Mouse (Mus musculus) cortical plate, adult 2 months (tissue): Measurements from ENCODE around the gene Gm5788.
"Not testable (repeated sequence)": the region's sequence is repeated elsewhere in the genome, so short reads cannot be mapped to it uniquely, and the experiment has no call there.

Source experiments
- CTCF ChIP-seq: fragments of 200-500 bp; IDR thresholded peaks from 2 replicates; pipeline ENCODE4 v1.5.1; 2011; ENCODE audit warnings: mild to moderate bottlenecking, control low read depth, low read length; ENCODE audit not compliant: insufficient read depth; ENCODE audit errors: extremely low read depth
- POLR2A ChIP-seq: fragments of 200-500 bp; IDR thresholded peaks from 2 replicates; pipeline ENCODE4 v1.6.1; 2011; ENCODE audit warnings: mild to moderate bottlenecking, low read length, control low read depth; ENCODE audit not compliant: insufficient read depth; ENCODE audit errors: extremely low read depth

- TF ChIP-seq CTCF, POLR2A: not testable (repeated sequence)
Observed at GRCm38 (mm10) chr12:87488683-87489082, 5.8 kb upstream of the Gm5788 start.
